Mouse (Mus musculus): Measurements from ENCODE around the gene Prkce. TPM values are rescaled to one million over a fixed set of nuclear protein-coding genes. Genes with fewer than 3 reads are reported as not detected.

The Prkce gene
- polyA plus RNA-seq, 1 experiment from 2014 or later, result 0.77 TPM

GRCm38 (mm10) chr17:86187777-86188176 is 20.2 kb downstream of the Prkce start:
- WGBS (ENCODE audit: insufficient replicate concordance), result 20% methylated on average over 1 of the region's 1 CpGs
- Histone ChIP-seq H3K4me1 (ENCODE audit: control insufficient read depth, low read depth, low read length) (peaks cover 2% of the 10 kb centered on the region; the same call in 1 of the 2 replicates), H3K9me3 (replicated peaks; ENCODE audit: control insufficient read depth, low read length) (no peaks in the 10 kb centered on the region), H3K27me3 (ENCODE audit: control insufficient read depth, insufficient read depth, low read depth, low read length) (no peaks in the 10 kb centered on the region), H3K4me2 (ENCODE audit: low read depth, low read length) (no peak overlapping the region), H3K36me3 (ENCODE audit: control insufficient read depth, insufficient read depth) (no peaks in the 10 kb centered on the region), H3K27ac (ENCODE audit: low read length) (no peak overlapping the region), H3K4me3 (ENCODE audit: low read depth, low read length) (no peak overlapping the region), H3K9ac (ENCODE audit: low read depth, low read length) (no peak overlapping the region)
- no peak for ATAC-seq (ENCODE audit: low read depth)

DNA sequence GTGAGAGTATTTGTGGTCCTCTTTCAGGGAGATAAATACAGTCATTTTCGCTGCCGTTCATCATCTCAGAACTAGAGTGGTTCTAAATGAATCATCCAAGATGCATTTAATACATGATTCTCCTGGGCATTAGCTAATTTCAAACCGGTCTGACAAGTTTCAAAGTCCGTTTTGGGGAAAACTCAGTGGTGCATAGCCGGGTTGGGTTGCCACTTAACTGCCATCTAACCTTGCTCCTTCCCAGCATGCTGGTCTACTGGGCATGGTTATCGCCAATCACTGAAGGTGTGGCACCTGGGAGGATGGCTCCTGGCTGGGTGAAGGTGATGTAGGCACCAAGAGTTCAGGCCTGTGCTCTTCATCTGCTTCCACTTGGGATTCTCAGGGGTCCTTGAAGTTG is 26.4 kb downstream of the Prkce start:
- H3K4me1 ChIP-seq (ENCODE audit: control insufficient read depth, low read depth, low read length), result no peaks in the 10 kb centered on the region
- H3K9ac ChIP-seq (ENCODE audit: low read depth, low read length), result no peak overlapping the region
- no peak overlapping the region for H3K4me3 ChIP-seq (ENCODE audit: low read depth, low read length)
- H3K27me3 ChIP-seq (ENCODE audit: control insufficient read depth, insufficient read depth, low read depth, low read length), result no peaks in the 10 kb centered on the region
- no peak overlapping the region for H3K4me2 ChIP-seq (ENCODE audit: low read depth, low read length)
- no peak for ATAC-seq (ENCODE audit: low read depth)
- no peaks in the 10 kb centered on the region for H3K9me3 ChIP-seq (replicated peaks; ENCODE audit: control insufficient read depth, low read length)
- no peaks in the 10 kb centered on the region for H3K36me3 ChIP-seq (ENCODE audit: control insufficient read depth, insufficient read depth)
- WGBS (ENCODE audit: insufficient replicate concordance), result 77% methylated on average over 6 of the region's 6 CpGs
- H3K27ac ChIP-seq (ENCODE audit: low read length), result no peak overlapping the region

DNA sequence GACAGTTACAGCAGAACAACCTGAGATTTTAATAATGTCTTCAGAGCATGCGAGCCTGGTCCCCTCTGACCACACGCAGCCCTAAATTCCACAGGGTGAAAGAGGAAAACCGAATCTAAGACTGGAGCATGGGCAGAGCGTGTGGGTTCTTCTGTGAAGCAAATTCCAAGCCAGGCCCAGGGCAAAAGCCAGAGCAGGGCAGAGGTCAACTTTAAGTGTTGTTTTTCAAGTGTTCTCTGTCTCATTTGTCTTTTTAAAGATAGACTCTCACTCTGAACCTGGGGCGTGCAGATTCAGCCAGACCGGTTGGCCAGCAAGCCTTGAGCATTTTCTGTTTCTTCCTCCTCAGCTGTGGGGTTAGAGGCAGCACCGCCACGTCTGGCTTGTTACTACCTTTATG is 27.3 kb downstream of the Prkce start:
- no peaks in the 10 kb centered on the region for H3K36me3 ChIP-seq (ENCODE audit: control insufficient read depth, insufficient read depth)
- no peaks in the 10 kb centered on the region for H3K9me3 ChIP-seq (replicated peaks; ENCODE audit: control insufficient read depth, low read length)
- no peak for ATAC-seq (ENCODE audit: low read depth)
- H3K27me3 ChIP-seq (ENCODE audit: control insufficient read depth, insufficient read depth, low read depth, low read length), result no peaks in the 10 kb centered on the region
- no peaks in the 10 kb centered on the region for H3K4me1 ChIP-seq (ENCODE audit: control insufficient read depth, low read depth, low read length)
- H3K9ac ChIP-seq (ENCODE audit: low read depth, low read length), result no peak overlapping the region
- H3K4me2 ChIP-seq (ENCODE audit: low read depth, low read length), result no peak overlapping the region
- H3K27ac ChIP-seq (ENCODE audit: low read length), result no peak overlapping the region
- H3K4me3 ChIP-seq (ENCODE audit: low read depth, low read length), result no peak overlapping the region
- WGBS (ENCODE audit: insufficient replicate concordance), result 70% methylated on average over 8 of the region's 8 CpGs

- Histone ChIP-seq H3K9ac (ENCODE audit: low read depth, low read length) (no peak overlapping the region), H3K27ac (ENCODE audit: low read length) (no peak overlapping the region), H3K4me1 (ENCODE audit: control insufficient read depth, low read depth, low read length) (no peaks in the 10 kb centered on the region), H3K4me3 (ENCODE audit: low read depth, low read length) (no peak overlapping the region), H3K36me3 (ENCODE audit: control insufficient read depth, insufficient read depth) (no peaks in the 10 kb centered on the region), H3K27me3 (ENCODE audit: control insufficient read depth, insufficient read depth, low read depth, low read length) (no peaks in the 10 kb centered on the region), H3K9me3 (replicated peaks; ENCODE audit: control insufficient read depth, low read length) (no peaks in the 10 kb centered on the region), H3K4me2 (ENCODE audit: low read depth, low read length) (no peak overlapping the region)
- WGBS (ENCODE audit: insufficient replicate concordance), result 70% methylated on average over 16 of the region's 16 CpGs
- ATAC-seq (ENCODE audit: low read depth), result no peak
These were observed 31.2 kb downstream of the Prkce start for GRCm38 (mm10) chr17:86198496-86199465.

- no peak for ATAC-seq (ENCODE audit: low read depth)
- Histone ChIP-seq H3K4me3 (ENCODE audit: low read depth, low read length) (no peak overlapping the region), H3K4me2 (ENCODE audit: low read depth, low read length) (no peak overlapping the region), H3K9ac (ENCODE audit: low read depth, low read length) (no peak overlapping the region), H3K27ac (ENCODE audit: low read length) (no peak overlapping the region), H3K27me3 (ENCODE audit: control insufficient read depth, insufficient read depth, low read depth, low read length) (no peaks in the 10 kb centered on the region), H3K36me3 (ENCODE audit: control insufficient read depth, insufficient read depth) (no peaks in the 10 kb centered on the region), H3K9me3 (replicated peaks; ENCODE audit: control insufficient read depth, low read length) (no peaks in the 10 kb centered on the region), H3K4me1 (ENCODE audit: control insufficient read depth, low read depth, low read length) (no peaks in the 10 kb centered on the region)
- WGBS (ENCODE audit: insufficient replicate concordance), result 76% methylated on average over 7 of the region's 7 CpGs
These were observed 34.4 kb downstream of the Prkce start for GRCm38 (mm10) chr17:86201981-86202380.

DNA sequence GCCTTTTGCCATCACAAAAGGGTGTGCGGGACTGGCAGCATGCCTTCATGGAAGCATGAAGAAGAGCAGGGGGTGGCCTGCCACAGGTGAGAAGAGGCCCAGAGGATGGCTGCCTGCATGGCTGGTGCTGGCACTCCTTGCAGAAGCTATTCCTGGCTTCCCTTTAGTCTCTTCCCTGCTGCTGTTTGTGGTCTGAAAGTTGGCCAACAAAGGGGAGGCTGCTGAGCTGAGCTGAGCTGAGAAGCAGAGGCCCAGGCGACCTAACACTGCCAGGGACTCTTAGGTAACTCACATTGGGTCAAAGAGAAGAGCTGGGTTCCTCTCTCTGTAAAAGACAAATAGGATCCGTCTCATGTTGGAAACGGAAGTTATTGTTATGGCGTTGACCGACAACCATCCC is 35.4 kb downstream of the Prkce start:
- no peaks in the 10 kb centered on the region for H3K27me3 ChIP-seq (ENCODE audit: control insufficient read depth, insufficient read depth, low read depth, low read length)
- H3K4me2 ChIP-seq (ENCODE audit: low read depth, low read length), result no peak overlapping the region
- H3K36me3 ChIP-seq (ENCODE audit: control insufficient read depth, insufficient read depth), result no peaks in the 10 kb centered on the region
- no peak overlapping the region for H3K9ac ChIP-seq (ENCODE audit: low read depth, low read length)
- H3K4me3 ChIP-seq (ENCODE audit: low read depth, low read length), result no peak overlapping the region
- ATAC-seq (ENCODE audit: low read depth), result no peak
- H3K27ac ChIP-seq (ENCODE audit: low read length), result no peak overlapping the region
- no peaks in the 10 kb centered on the region for H3K9me3 ChIP-seq (replicated peaks; ENCODE audit: control insufficient read depth, low read length)
- WGBS (ENCODE audit: insufficient replicate concordance), result 73% methylated on average over 6 of the region's 6 CpGs
- H3K4me1 ChIP-seq (ENCODE audit: control insufficient read depth, low read depth, low read length), result no peaks in the 10 kb centered on the region

- WGBS (ENCODE audit: insufficient replicate concordance), result 53% methylated on average over 20 of the region's 20 CpGs
- Histone ChIP-seq H3K4me2 (ENCODE audit: low read depth, low read length) (no peak overlapping the region), H3K27ac (ENCODE audit: low read length) (no peak overlapping the region), H3K9ac (ENCODE audit: low read depth, low read length) (no peak overlapping the region), H3K27me3 (ENCODE audit: control insufficient read depth, insufficient read depth, low read depth, low read length) (no peaks in the 10 kb centered on the region), H3K4me1 (ENCODE audit: control insufficient read depth, low read depth, low read length) (peaks cover 2% of the 10 kb centered on the region; the same call in 1 of the 2 replicates), H3K4me3 (ENCODE audit: low read depth, low read length) (no peak overlapping the region), H3K36me3 (ENCODE audit: control insufficient read depth, insufficient read depth) (no peaks in the 10 kb centered on the region), H3K9me3 (replicated peaks; ENCODE audit: control insufficient read depth, low read length) (no peaks in the 10 kb centered on the region)
- ATAC-seq (ENCODE audit: low read depth), result no peak
These were observed 36.2 kb downstream of the Prkce start for GRCm38 (mm10) chr17:86203531-86204450.

DNA sequence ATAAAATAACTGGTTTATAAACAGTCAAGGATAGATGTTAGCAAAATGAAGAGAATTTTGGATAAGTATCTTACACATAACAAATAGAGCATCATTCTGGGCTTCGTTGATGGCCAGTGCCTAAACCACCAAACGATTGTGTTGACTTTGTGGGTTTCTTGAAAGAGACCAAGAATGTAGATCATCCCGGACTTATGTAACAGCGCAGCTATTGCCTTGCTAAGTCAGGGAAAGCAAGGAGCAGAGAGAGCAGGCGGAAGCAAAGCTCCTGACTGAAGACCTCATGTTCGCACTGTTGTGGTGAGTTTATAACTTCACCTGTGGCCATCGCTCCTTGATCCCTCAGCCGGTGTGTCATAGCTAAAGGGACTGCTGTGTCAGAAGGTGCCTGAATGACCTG is 38.7 kb downstream of the Prkce start:
- WGBS (ENCODE audit: insufficient replicate concordance), result 41% methylated on average over 8 of the region's 8 CpGs
- Histone ChIP-seq H3K36me3 (ENCODE audit: control insufficient read depth, insufficient read depth) (no peaks in the 10 kb centered on the region), H3K27ac (ENCODE audit: low read length) (no peak overlapping the region), H3K9me3 (replicated peaks; ENCODE audit: control insufficient read depth, low read length) (no peaks in the 10 kb centered on the region), H3K4me2 (ENCODE audit: low read depth, low read length) (no peak overlapping the region), H3K9ac (ENCODE audit: low read depth, low read length) (no peak overlapping the region), H3K27me3 (ENCODE audit: control insufficient read depth, insufficient read depth, low read depth, low read length) (no peaks in the 10 kb centered on the region), H3K4me3 (ENCODE audit: low read depth, low read length) (no peak overlapping the region), H3K4me1 (ENCODE audit: control insufficient read depth, low read depth, low read length) (peaks cover 2% of the 10 kb centered on the region; the same call in 1 of the 2 replicates)
- ATAC-seq (ENCODE audit: low read depth), result no peak
